Mouse (Mus musculus): ENCODE results near the gene Creb3l1. TPM values are rescaled to one million over a fixed set of nuclear protein-coding genes. Genes with fewer than 3 reads are reported as not detected.

The Creb3l1 gene
- polyA plus RNA-seq, 1 experiment from 2014 or later, result 0.45 TPM

DNA sequence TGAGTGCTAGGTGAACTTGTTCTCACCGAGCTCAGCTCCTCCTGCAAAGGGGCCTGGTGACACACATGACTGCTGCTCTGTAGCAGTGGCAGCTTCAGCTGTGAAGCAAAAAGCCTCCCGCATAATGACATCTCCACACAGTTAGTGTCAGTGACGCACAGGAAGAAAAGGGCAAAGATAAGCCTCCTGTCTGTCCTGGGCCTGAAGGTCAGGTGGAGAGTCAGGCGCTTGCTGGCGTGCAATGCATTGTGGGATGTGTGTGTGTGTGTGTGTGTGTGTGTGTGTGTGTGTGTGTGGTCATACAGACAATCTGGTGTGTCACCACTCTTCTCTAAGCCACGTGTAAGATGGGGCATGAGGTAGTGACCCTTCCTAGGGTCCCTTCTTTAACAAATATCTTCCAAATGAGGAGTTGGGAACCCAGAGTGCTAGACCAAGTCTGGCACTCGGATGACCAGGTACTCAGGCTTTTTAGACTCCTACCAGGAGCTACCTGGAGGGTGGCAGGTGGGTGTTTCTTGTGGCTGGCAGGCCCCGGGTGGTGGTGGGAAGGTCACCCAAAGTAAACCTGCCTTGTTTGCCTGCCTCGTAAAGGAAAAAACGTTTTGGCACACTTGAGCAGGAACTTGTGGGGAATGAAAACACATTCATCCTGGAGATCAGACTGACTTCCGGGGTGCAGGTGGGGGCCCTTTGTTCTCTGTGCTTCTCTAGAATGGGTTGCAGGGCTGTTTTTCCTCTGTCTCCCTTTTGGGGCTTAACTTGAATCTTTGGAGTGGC is 3.7 kb upstream of the Creb3l1 start:
- H3K27ac ChIP-seq, result no peak overlapping the region
- peaks cover 19% of the 10 kb centered on the region for H3K4me1 ChIP-seq
- no peak overlapping the region for H3K4me3 ChIP-seq
- H3K27me3 ChIP-seq (ENCODE audit: low read depth, poor library complexity, severe bottlenecking), result peaks cover 41% of the 10 kb centered on the region
- 72% methylated on average over 11 of the region's 11 CpGs for WGBS
- no peak for DNase-seq (ENCODE audit: low spot score)
- H3K36me3 ChIP-seq, result no peaks in the 10 kb centered on the region
- H3K9me3 ChIP-seq (replicated peaks), result no peaks in the 10 kb centered on the region

DNA sequence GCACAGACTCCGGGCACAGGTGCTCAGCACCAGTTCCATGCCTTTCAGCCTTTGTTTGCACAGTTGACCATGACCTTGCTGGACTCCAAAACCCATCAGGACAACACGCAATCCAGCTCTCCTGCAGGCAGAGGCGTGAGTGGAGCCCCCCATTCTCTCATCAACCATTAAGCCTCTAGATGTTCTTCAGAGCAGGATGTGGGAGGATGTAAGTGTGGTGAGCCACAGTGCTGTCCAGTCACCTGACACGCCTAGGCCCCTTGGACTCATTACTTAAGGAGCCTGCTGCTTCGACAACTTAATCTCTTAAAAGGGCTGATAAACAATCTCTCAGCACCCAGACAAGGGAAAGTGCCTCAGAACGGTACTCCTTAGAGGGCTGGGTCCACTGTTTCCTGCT is 1.7 kb upstream of the Creb3l1 start:
- Histone ChIP-seq H3K9me3 (replicated peaks) (no peaks in the 10 kb centered on the region), H3K36me3 (no peaks in the 10 kb centered on the region), H3K27ac (no peak overlapping the region), H3K4me1 (peaks cover 24% of the 10 kb centered on the region), H3K27me3 (ENCODE audit: low read depth, poor library complexity, severe bottlenecking) (peaks cover 61% of the 10 kb centered on the region), H3K4me3 (no peak overlapping the region)
- 71% methylated on average over 6 of the region's 6 CpGs for WGBS
- DNase-seq (ENCODE audit: low spot score), result no peak

DNA sequence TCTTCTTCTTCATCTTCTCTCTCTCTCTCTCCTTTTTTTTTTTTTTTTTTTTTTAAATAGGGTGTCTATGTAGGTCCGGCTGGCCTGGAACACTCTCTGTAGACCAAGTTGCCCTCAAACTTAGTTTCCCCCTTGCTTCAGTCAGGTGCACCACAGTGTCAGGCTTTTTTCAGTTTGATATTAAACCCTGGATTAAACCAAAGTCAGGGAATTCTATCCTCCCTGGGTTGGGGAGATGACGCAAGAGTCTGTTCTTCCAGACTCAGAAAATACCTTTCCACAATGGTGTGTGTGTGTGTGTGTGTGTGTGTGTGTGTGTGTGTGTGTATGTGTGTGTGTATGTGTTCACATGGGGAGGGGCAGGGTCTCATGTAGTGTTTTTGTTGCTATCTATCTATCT is 900 bp upstream of the Creb3l1 start:
- H3K4me1 ChIP-seq, result peaks cover 24% of the 10 kb centered on the region

DNA sequence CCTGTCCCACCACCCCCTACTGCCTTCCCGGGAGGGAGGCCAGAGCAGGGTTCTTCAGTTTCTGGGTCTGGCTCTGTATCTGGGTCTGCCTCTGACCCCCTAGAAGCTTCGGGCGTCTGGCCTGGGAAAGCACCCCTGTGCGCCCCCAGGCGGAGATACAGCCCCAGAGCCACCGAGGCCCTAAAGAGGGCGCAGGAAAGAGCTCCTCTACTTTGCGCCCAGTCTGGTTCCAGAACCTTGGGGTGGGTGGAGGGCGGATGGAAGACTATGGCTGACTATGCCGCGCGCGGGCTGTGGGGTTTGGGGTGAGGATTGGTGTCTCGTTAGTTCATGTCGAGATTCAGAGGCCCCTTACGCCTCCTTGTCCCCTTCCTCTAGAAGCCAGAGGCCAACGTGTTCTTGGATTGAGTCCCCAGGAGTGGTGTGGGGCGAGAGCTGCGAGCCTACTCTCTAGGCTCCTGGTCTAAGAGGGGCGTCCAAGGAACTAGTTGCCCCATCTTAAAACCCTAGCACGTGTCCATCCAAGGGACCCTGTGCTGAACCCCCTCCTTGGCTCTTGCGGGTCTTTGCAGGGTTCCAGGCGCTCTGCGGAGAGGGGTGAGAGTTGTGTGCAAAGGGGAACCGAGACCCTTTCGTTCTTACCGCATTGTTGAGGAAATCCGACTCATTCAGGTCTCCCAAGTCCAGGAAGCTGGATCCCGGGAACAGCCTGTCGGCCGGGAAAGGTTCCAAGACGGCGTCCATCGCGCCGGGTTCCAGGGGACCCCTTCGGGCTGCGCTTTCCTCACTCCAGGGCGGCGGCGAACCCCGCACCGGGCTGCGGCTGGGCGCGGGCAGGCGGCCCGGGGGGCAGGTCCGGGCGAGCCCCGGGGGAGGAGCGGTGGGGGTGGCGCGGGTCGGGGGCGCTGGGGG is 684 bp downstream of the Creb3l1 start:
- Histone ChIP-seq H3K4me1 (peaks cover 28% of the 10 kb centered on the region), H3K27ac (peak overlapping the region; percentile 50; the same call in 1 of the 2 replicates), H3K4me3 (peak overlapping the region; percentile 77), H3K9me3 (replicated peaks) (no peaks in the 10 kb centered on the region), H3K36me3 (no peaks in the 10 kb centered on the region), H3K27me3 (ENCODE audit: low read depth, poor library complexity, severe bottlenecking) (peaks cover 65% of the 10 kb centered on the region)
- 4% methylated on average over 56 of the region's 56 CpGs for WGBS
- DNase-seq (ENCODE audit: low spot score), result peak; percentile 61

More for the DNA sequence above, 900 bp upstream of the Creb3l1 start:
- peaks cover 65% of the 10 kb centered on the region for H3K27me3 ChIP-seq (ENCODE audit: low read depth, poor library complexity, severe bottlenecking)
- H3K9me3 ChIP-seq (replicated peaks), result no peaks in the 10 kb centered on the region
- WGBS, result 90% methylated on average over 2 of the region's 2 CpGs
- no peak for DNase-seq (ENCODE audit: low spot score)
- H3K27ac ChIP-seq, result no peak overlapping the region
- no peak overlapping the region for H3K4me3 ChIP-seq
- no peaks in the 10 kb centered on the region for H3K36me3 ChIP-seq

DNA sequence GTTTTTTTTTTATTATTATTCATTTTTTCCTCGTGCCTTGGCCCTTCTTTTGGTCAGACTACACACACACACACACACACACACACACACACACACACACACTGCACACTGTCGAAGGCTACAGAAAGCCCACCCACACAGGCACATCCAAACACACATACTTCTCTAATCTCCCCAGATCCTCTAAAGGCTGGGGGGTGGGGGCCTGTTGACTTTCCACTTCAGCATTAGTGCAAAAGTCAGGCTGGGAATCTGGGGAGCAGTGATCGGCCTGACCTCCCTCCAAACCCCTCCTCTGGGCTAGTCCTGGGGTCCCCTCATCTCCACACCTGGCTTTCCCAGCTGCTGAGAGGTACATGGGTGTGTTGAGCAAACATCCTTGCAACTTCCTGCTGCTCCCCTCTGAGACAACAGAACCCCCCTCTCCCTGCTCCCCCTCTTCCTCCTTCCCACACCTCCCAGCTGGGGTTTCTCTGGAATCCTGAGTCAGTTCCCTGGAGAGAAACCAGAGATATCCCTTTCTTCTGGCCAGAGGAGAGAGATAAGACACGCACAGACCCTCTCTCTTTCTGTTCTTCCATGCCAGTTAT is 3.5 kb downstream of the Creb3l1 start:
- WGBS, result 63% methylated on average over 4 of the region's 4 CpGs
- peaks cover 28% of the 10 kb centered on the region for H3K4me1 ChIP-seq
- peaks cover 52% of the 10 kb centered on the region for H3K27me3 ChIP-seq (ENCODE audit: low read depth, poor library complexity, severe bottlenecking)
- DNase-seq (ENCODE audit: low spot score), result no peak
- no peaks in the 10 kb centered on the region for H3K36me3 ChIP-seq
- no peak overlapping the region for H3K4me3 ChIP-seq
- H3K9me3 ChIP-seq (replicated peaks), result no peaks in the 10 kb centered on the region
- no peak overlapping the region for H3K27ac ChIP-seq

DNA sequence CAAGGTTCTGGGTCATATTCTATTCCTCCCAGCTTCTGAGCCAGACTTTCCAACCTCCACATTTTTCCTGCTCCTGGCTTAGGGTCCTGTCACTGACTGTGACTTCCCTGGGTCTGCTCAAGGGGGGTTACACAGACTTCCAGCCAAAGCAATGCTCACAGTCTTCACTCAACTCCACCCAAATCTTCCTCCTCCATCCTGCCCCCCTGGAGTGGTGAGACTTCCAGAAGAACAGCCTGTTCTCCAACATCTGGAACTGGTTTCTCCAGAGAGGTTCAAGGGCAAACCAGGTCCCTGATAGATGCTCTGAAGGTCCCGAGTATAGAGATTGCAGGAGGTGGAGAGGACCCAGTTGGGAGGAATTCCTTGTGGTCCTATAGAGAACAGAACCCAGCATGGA is 6.9 kb downstream of the Creb3l1 start:
- peaks cover 23% of the 10 kb centered on the region for H3K4me1 ChIP-seq
- no peak for DNase-seq (ENCODE audit: low spot score)
- peaks cover 18% of the 10 kb centered on the region for H3K27me3 ChIP-seq (ENCODE audit: low read depth, poor library complexity, severe bottlenecking)
- WGBS, result 67% methylated on average over 1 of the region's 1 CpGs
- H3K27ac ChIP-seq, result no peak overlapping the region
- no peaks in the 10 kb centered on the region for H3K9me3 ChIP-seq (replicated peaks)
- no peaks in the 10 kb centered on the region for H3K36me3 ChIP-seq
- no peak overlapping the region for H3K4me3 ChIP-seq

DNA sequence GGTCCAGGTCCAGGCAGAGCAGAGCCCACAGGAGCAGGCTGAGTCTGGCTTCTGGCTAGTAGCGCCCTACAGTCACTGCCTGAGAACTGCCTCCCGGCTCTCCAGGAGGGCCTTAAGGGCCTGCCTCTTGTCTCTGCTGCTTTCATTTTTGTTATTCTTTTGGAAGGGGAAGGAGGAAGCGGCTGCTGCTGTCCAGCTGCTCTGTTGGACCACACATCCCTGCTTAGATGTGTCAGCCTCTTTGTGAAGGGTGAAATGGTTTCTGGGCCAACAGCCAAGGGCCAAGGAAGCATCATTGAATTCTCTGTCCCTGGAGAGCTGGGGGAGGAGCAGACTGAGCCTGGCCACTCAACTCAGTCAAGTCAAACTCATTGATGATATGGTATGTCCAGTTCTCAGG is 7.3 kb downstream of the Creb3l1 start:
- Histone ChIP-seq H3K4me3 (no peak overlapping the region), H3K36me3 (no peaks in the 10 kb centered on the region), H3K9me3 (replicated peaks) (no peaks in the 10 kb centered on the region), H3K27ac (no peak overlapping the region), H3K4me1 (peaks cover 25% of the 10 kb centered on the region), H3K27me3 (ENCODE audit: low read depth, poor library complexity, severe bottlenecking) (peaks cover 14% of the 10 kb centered on the region)
- 63% methylated on average over 3 of the region's 3 CpGs for WGBS
- no peak for DNase-seq (ENCODE audit: low spot score)

DNA sequence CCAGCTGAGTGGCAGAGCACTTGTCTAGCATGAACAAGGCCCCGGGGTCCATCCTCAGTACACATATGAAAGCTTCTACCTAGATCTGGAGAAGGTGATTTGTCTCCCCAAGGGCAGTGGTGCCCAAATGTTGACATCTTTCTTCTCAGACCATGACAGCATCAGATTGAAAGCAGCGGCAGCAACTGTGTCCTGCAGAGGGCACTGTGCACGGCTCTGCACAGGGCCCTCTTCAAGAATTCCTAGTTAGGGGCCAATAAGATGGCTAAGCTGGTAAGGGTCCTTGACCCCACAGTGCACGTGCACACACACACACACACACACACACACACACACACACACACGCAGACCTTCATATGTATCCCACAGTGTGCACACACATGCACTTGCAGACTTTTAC is 9.4 kb downstream of the Creb3l1 start:
- Histone ChIP-seq H3K36me3 (no peaks in the 10 kb centered on the region), H3K9me3 (replicated peaks) (no peaks in the 10 kb centered on the region), H3K4me3 (no peak overlapping the region), H3K27ac (no peak overlapping the region), H3K27me3 (ENCODE audit: low read depth, poor library complexity, severe bottlenecking) (no peaks in the 10 kb centered on the region), H3K4me1 (peaks cover 18% of the 10 kb centered on the region)
- 86% methylated on average over 5 of the region's 5 CpGs for WGBS
- DNase-seq (ENCODE audit: low spot score), result no peak

DNA sequence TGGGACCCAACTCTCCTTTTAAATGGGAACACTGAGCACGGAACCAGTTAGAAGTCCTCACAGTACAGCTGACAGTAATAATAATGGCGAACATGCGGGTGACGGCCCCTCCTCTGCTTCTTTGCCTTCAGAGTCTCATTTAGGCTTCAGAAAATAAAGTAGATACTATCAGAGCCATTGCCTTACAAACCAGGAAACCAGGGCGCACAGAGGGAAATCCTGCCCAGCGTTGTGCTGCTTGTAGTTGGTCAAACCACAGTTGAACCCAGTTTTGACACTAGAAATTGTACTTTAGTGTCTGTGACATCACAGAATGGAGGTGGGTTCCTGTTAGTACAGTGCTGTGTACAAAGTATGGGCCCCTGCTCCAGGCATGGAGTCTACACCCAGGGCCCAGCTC is 10.1 kb downstream of the Creb3l1 start:
- WGBS, result 89% methylated on average over 6 of the region's 6 CpGs
- DNase-seq (ENCODE audit: low spot score), result no peak
- H3K27ac ChIP-seq, result no peak overlapping the region

DNA sequence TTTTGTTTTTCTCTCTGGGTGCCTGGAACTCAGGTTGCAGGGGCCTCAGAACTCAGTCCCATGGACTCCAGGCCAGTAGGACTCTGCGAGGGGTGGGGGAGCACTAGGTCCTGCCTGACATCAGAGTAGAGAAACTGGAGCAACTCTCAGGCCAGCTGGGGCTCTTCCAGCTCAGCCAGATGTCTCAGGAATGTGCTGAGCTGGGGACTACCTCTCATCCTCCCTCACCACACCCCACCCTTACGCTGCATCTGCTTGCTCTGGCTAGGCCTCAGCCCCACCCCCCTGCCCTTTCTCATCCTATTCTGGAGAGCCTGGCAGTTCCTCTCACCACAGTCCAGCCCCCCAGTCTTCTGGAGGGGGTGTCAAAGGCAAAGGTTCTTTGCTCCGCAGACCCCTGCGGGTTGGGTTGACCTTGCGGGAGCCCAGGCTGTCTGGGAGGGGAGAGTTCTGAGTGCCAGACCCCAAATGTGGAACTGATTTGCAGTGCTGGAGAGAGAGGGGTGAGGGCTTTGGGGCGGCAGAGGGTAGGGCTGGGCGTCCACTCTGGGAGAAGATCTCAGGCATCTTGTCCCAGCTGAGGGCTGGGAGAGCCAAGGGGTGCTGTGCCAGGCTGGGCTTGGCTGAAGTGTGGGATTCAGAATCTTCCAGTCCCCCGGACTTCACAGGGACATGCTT is 11.4 kb downstream of the Creb3l1 start:
- H3K4me1 ChIP-seq, result peaks cover 26% of the 10 kb centered on the region
- H3K4me3 ChIP-seq, result 0 out of 2 replicates have a peak overlapping the region, but pooled peaks have one; percentile 6
- H3K9me3 ChIP-seq (replicated peaks), result no peaks in the 10 kb centered on the region
- peak; percentile 50 for DNase-seq (ENCODE audit: low spot score)
- 0 out of 2 replicates have a peak, but pooled peaks cover 4% of the 10 kb centered on the region for H3K27me3 ChIP-seq (ENCODE audit: low read depth, poor library complexity, severe bottlenecking)
- H3K27ac ChIP-seq, result peak overlapping the region; percentile 72
- no peaks in the 10 kb centered on the region for H3K36me3 ChIP-seq
- WGBS, result 15% methylated on average over 8 of the region's 8 CpGs

More for the DNA sequence above, 10.1 kb downstream of the Creb3l1 start:
- Histone ChIP-seq H3K4me1 (peaks cover 19% of the 10 kb centered on the region), H3K27me3 (ENCODE audit: low read depth, poor library complexity, severe bottlenecking) (0 out of 2 replicates have a peak, but pooled peaks cover 4% of the 10 kb centered on the region), H3K36me3 (no peaks in the 10 kb centered on the region), H3K9me3 (replicated peaks) (no peaks in the 10 kb centered on the region), H3K4me3 (no peak overlapping the region)

DNA sequence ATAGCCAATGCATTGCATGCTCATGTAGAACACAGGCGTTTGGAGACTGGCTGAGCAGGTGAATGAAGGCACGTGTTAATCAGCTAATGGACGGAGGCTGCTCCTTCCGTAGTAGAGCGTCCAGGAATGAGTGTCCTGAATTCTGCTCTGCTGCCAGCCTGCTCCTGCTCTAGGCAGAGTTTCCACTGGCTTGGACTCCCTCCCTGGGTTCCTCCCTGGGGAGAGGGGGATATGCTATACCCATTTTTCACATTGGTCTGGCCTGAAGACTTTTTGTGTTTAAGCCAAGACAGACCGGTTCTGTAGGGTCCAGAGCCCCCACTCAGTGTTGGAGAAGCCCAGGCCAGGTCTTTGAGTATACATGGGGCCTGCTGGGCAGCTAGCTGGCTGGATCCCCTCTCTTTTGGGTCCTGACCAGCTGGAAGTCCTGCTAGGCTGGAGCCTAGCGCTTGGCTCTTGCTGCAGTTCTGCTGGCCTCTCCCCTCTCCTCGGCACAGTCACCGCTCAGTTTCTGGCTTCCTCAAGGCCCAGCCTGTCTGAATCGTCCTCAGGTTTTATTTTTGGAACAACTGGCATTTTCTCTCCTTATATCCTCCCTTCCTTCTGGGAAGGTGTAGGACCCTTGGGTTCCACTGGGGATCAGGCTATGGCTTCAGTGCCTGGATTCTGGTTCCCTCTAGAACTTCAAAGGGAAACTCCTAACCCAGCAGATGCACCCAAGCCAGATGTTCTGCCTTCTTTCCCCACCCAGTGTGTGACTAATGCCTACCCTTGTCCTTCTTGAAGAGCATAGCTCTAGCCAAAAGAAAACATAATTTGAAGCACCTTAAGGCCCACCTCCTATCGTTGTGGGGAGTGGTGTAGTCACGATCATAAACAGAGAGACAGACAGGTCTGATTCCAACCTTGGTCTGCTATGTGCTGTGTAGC is 12.6 kb downstream of the Creb3l1 start:
- Histone ChIP-seq H3K9me3 (replicated peaks) (no peaks in the 10 kb centered on the region), H3K4me3 (no peak overlapping the region), H3K36me3 (no peaks in the 10 kb centered on the region), H3K27me3 (ENCODE audit: low read depth, poor library complexity, severe bottlenecking) (peaks cover 11% of the 10 kb centered on the region), H3K4me1 (peaks cover 38% of the 10 kb centered on the region), H3K27ac (no peak overlapping the region)
- no peak for DNase-seq (ENCODE audit: low spot score)
- 84% methylated on average over 12 of the region's 12 CpGs for WGBS
